In the genomic region with DNA sequence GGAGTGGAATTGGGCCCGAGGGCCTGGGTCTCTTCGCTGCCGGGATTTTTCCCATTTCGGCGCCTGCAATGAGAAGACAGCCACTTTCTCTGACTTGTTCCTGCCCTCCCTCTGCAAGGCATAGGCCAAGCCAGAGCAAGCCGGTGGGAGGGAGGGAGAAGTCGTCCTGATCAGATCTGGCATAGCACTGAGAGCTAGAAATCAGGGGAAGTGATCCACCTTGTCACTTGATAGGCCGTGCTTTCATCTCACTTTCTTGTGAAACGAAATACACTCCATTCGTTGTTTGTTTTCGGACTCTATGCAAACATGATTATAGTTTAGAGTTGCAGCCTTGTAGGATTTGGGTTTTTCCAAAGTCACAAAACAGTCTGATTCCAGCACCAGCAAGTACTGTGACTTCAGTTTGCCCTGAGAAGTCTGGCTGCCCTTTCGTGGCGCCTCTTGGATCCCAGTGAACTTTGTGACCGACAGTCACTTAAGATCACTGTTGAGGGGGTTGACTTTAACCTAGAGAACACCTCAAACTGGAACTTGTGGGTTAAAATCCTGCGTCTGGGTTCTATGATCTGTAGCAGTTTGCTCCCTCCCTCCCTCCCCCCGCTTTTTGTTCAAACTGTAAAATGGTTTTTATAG, we compare ENCODE assay signal across 8 mouse cellular contexts. TPM values are rescaled to one million over a fixed set of nuclear protein-coding genes. Genes with fewer than 3 reads are reported as not detected.
A peak's percentile ranks its signal among the peaks of the same experiment; 100 is the strongest.
DNase-seq lines count a peak whose midpoint lies in the region; ATAC-seq lines count a peak whose summit lies in the region.

No protein-coding gene starts in this region.

- 18% methylated on average over 16 of the region's 16 CpGs for WGBS in hindbrain, embryonic 11.5 days
- 14% methylated on average over 16 of the region's 16 CpGs for WGBS in midbrain, embryonic 12.5 days

- no peaks in the 10 kb centered on the region for H3K9me3 ChIP-seq in hindbrain, embryonic 11.5 days (ENCODE audit: control insufficient read depth, low read length)
- no peaks in the 10 kb centered on the region for H3K9me3 ChIP-seq in midbrain, embryonic 12.5 days

- H3K4me2 ChIP-seq in hindbrain, embryonic 11.5 days (replicated peaks; ENCODE audit: low read depth, low read length), result peak overlapping the region; percentile 97
- H3K4me2 ChIP-seq in midbrain, embryonic 12.5 days (replicated peaks), result peak overlapping the region; percentile 100

- H3K4me3 ChIP-seq in hindbrain, embryonic 11.5 days (ENCODE audit: low read depth, low read length), result peak overlapping the region; percentile 75
- peak overlapping the region; percentile 90 for H3K4me3 ChIP-seq in midbrain, embryonic 12.5 days

- peak overlapping the region; percentile 54 for H3K9ac ChIP-seq in hindbrain, embryonic 11.5 days (ENCODE audit: low read depth, low read length)
- peak overlapping the region; percentile 95 for H3K9ac ChIP-seq in midbrain, embryonic 12.5 days (replicated peaks)

- no peaks in the 10 kb centered on the region for H3K27me3 ChIP-seq in hindbrain, embryonic 11.5 days (ENCODE audit: control insufficient read depth, insufficient read depth, low read length)
- no peaks in the 10 kb centered on the region for H3K27me3 ChIP-seq in midbrain, embryonic 12.5 days

- H3K27ac ChIP-seq in hindbrain, embryonic 11.5 days (ENCODE audit: low read depth, low read length), result no peak overlapping the region
- peak overlapping the region; percentile 80 for H3K27ac ChIP-seq in midbrain, embryonic 12.5 days (replicated peaks)

- peaks cover 7% of the 10 kb centered on the region for H3K36me3 ChIP-seq in hindbrain, embryonic 11.5 days (ENCODE audit: control insufficient read depth, insufficient read depth, low read length)
- H3K36me3 ChIP-seq in midbrain, embryonic 12.5 days, result peaks cover 52% of the 10 kb centered on the region

- ATAC-seq in hindbrain, embryonic 11.5 days (ENCODE audit: low FRiP score), result peak; percentile 65; the same call in 1 of the 2 replicates
- peak; percentile 71 for ATAC-seq in midbrain, embryonic 12.5 days (ENCODE audit: low FRiP score, low read depth)

- DNase-seq in kidney, adult 9 months, result peak; percentile 52
- DNase-seq in kidney, adult 18-20 months, result no peak
- DNase-seq in brain, adult 2 months (ENCODE audit: low read depth, low spot score), result peak; percentile 36
- DNase-seq in hindbrain, embryonic 11.5 days (ENCODE audit: low spot score), result no peak
- no peak for DNase-seq in layer of hippocampus, adult 8-10 months (ENCODE audit: low spot score in 2 of 2)
- DNase-seq in spleen, postnatal 36 days (ENCODE audit: low spot score in 2 of 2), result no peak
- no peak for DNase-seq in layer of hippocampus, adult 11-12 months (ENCODE audit: low spot score)

- H3K4me1 ChIP-seq in hindbrain, embryonic 11.5 days (replicated peaks; ENCODE audit: control insufficient read depth, insufficient read depth, low read length), result 0 out of 2 replicates have a peak, but pooled peaks cover 2% of the 10 kb centered on the region
- peaks cover 28% of the 10 kb centered on the region for H3K4me1 ChIP-seq in midbrain, embryonic 12.5 days

RNA-seq across cellular contexts. Expression of a gene that starts 0.8 kb away (rescaled TPM):
- 79.6 and 86.8 TPM in 2 replicates for polyA plus RNA-seq in hindbrain, embryonic 11.5 days (2014; fragmentation: Nextera tagmentation; extraction: Ambion mirVana)
- polyA plus RNA-seq in midbrain, embryonic 12.5 days (2016; fragmentation: Nextera tagmentation; extraction: Ambion mirVana), result 83.7 and 88.9 TPM in 2 replicates
- total RNA-seq in layer of hippocampus, adult 8-10 months (2022), result 10 to 100 TPM; 56.8 to 66.3 (median 63.1) TPM

RNA-seq across cellular contexts. Expression of a gene that starts 0.9 kb away (rescaled TPM):
- polyA plus RNA-seq in hindbrain, embryonic 11.5 days (2014; fragmentation: Nextera tagmentation; extraction: Ambion mirVana), result 6.5 and 10.2 TPM in 2 replicates
- polyA plus RNA-seq in midbrain, embryonic 12.5 days (2016; fragmentation: Nextera tagmentation; extraction: Ambion mirVana), result 11.0 and 13.3 TPM in 2 replicates
- total RNA-seq in layer of hippocampus, adult 8-10 months (2022), result 10 to 100 TPM; 11.2 to 15.0 (median 11.8) TPM

RNA-seq across cellular contexts. Expression of a gene that starts 14.3 kb away (rescaled TPM):
- polyA plus RNA-seq in hindbrain, embryonic 11.5 days (2014; fragmentation: Nextera tagmentation; extraction: Ambion mirVana), result 0.27 and 0.29 TPM in 2 replicates
- polyA plus RNA-seq in midbrain, embryonic 12.5 days (2016; fragmentation: Nextera tagmentation; extraction: Ambion mirVana), result 0.14 TPM in 1 of 2 replicates, not detected in the other
- total RNA-seq in layer of hippocampus, adult 8-10 months (2022), result under 1 TPM in 1 of 4 experiments, not detected in 3; 0.32 TPM

RNA-seq across cellular contexts. Expression of a gene that starts 59.9 kb away (rescaled TPM):
- 31.9 and 35.3 TPM in 2 replicates for polyA plus RNA-seq in hindbrain, embryonic 11.5 days (2014; fragmentation: Nextera tagmentation; extraction: Ambion mirVana)
- 35.1 and 36.2 TPM in 2 replicates for polyA plus RNA-seq in midbrain, embryonic 12.5 days (2016; fragmentation: Nextera tagmentation; extraction: Ambion mirVana)
- total RNA-seq in layer of hippocampus, adult 8-10 months (2022), result 10 to 100 TPM; 67.1 to 87.7 (median 74.4) TPM

Comparison
In these comparisons a context has a peak if more than half of its experiments do, and no peak if none do; other contexts are left out.
1. DNase-seq: peak in kidney, adult 9 months (single experiment) and brain, adult 2 months (single experiment); none in kidney, adult 18-20 months (single experiment), hindbrain, embryonic 11.5 days (single experiment), layer of hippocampus, adult 8-10 months (0 of 2), spleen, postnatal 36 days (0 of 2) and layer of hippocampus, adult 11-12 months (single experiment).